Mouse (Mus musculus): ENCODE results near the gene Baiap2l1. TPM values are rescaled to one million over a fixed set of nuclear protein-coding genes. Genes with fewer than 3 reads are reported as not detected.
"Not testable (repeated sequence)": the region's sequence is repeated elsewhere in the genome, so short reads cannot be mapped to it uniquely, and the experiment has no call there.

The Baiap2l1 gene
- polyA plus RNA-seq, 1 experiment from 2014 or later: 27.4 TPM

DNA sequence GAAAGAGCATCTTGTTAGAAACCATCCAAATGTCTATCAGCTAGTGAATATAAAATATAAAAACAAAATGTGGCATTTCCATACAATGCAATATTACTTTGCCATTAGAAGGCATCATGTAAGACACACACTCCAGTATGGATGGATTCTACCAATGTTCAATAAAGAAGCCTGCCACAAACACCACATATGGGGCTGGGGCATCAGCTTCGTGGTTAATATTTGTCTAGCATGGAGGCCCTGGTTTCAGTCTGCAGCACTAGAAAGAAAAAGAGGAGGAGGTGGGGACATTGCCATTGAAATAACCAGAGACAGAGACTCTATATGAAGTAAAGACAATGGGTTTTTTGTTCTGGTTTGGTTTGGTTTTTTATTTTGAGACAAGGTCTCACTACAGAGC is 19.1 kb downstream of the Baiap2l1 start:
- Histone ChIP-seq H3K4me1 (replicated peaks) (peaks cover 12% of the 10 kb centered on the region; the same call in 1 of the 2 replicates), H3K4me3 (replicated peaks) (no peak overlapping the region), H3K27ac (0 out of 2 replicates have a peak overlapping the region, but pooled peaks have one; percentile 38), H3K27me3 (replicated peaks) (no peaks in the 10 kb centered on the region), H3K9ac (no peak overlapping the region), H3K36me3 (no peaks in the 10 kb centered on the region), H3K4me2 (replicated peaks) (0 out of 2 replicates have a peak overlapping the region, but pooled peaks have one; percentile 9), H3K9me3 (no peaks in the 10 kb centered on the region)
- WGBS: 30% methylated on average over 1 of the region's 1 CpGs
- ATAC-seq: peak; percentile 59; the same call in 1 of the 2 replicates

- not testable (repeated sequence) for H3K9me3 ChIP-seq; H3K4me3 ChIP-seq (replicated peaks); ATAC-seq; H3K9ac ChIP-seq; H3K4me1 ChIP-seq (replicated peaks); H3K27me3 ChIP-seq (replicated peaks); H3K27ac ChIP-seq; H3K36me3 ChIP-seq; H3K4me2 ChIP-seq (replicated peaks)
- 66% methylated on average over 6 of the region's 6 CpGs for WGBS
Observed at GRCm38 (mm10) chr5:144335357-144335756, 22.6 kb downstream of the Baiap2l1 start.

DNA sequence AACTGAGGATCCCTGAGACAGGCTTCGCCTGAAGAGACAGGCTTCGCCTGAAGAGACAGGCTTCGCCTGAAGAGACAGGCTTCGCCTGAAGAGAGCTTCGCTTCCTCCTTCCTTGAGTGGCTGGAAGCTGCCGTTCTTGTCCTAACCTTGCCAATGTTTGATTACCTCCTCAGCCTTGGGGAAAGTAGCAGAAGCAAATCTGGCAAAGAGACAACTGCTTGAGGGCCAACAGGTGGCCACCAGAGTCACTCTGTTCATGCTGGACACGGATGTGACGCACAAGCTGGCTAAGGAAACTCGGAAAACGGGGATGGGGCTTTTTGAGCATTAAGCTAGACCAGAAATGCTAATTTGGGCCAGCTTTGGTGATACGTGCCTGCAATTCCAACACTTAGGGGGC is 23.9 kb downstream of the Baiap2l1 start:
- 87% methylated on average over 11 of the region's 11 CpGs for WGBS
- no peaks in the 10 kb centered on the region for H3K9me3 ChIP-seq
- no peak overlapping the region for H3K27ac ChIP-seq
- ATAC-seq: no peak
- H3K27me3 ChIP-seq (replicated peaks): no peaks in the 10 kb centered on the region
- H3K4me2 ChIP-seq (replicated peaks): no peak overlapping the region
- no peaks in the 10 kb centered on the region for H3K36me3 ChIP-seq
- H3K4me1 ChIP-seq (replicated peaks): 0 out of 2 replicates have a peak, but pooled peaks cover 5% of the 10 kb centered on the region
- H3K4me3 ChIP-seq (replicated peaks): no peak overlapping the region
- no peak overlapping the region for H3K9ac ChIP-seq

DNA sequence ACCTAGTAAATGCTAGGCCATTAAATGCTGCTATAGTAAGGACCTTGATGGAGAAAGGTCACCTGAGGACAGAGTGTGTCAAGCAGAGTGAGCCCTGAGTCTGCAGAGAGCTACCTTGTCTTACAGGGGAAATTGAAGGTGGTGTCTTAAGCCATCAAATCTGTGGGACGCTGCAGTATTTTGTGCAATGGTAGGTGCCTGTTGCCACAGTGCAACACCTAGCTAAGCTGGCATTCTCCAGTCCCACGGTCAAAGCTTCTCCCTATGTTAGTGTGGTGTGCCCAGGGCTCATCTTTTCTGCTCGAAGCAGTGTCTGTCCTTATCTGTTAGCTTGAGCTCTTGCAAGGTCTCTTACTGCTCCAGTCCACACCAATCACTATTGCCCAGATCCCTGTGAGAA is 35.2 kb downstream of the Baiap2l1 start:
- H3K27me3 ChIP-seq (replicated peaks): no peaks in the 10 kb centered on the region
- no peak overlapping the region for H3K4me2 ChIP-seq (replicated peaks)
- WGBS: 84% methylated on average over 3 of the region's 3 CpGs
- no peaks in the 10 kb centered on the region for H3K36me3 ChIP-seq
- no peak overlapping the region for H3K27ac ChIP-seq
- H3K4me1 ChIP-seq (replicated peaks): peaks cover 14% of the 10 kb centered on the region
- H3K9ac ChIP-seq: no peak overlapping the region
- H3K4me3 ChIP-seq (replicated peaks): no peak overlapping the region
- ATAC-seq: no peak
- no peaks in the 10 kb centered on the region for H3K9me3 ChIP-seq

DNA sequence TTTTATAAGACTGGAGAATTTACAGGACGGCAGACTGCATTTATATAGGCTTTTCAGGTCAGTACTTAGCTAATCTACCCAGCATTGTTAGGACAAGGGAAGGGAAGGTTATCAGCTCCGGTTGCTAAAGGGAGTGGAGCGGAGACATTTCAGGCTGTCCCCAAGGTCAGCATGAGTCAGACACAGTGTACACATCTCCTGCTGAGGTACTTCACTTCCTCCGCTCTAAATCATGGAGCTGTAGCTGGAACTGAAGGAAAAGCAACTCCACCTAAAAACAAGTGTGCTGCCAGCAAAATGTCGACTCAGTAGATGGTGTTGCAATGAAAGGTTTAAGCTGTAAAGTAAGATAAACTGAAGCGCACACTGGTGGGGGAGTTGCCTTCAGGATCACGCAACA is 36.2 kb downstream of the Baiap2l1 start:
- no peak overlapping the region for H3K4me3 ChIP-seq (replicated peaks)
- no peak overlapping the region for H3K4me2 ChIP-seq (replicated peaks)
- H3K36me3 ChIP-seq: no peaks in the 10 kb centered on the region
- H3K9me3 ChIP-seq: no peaks in the 10 kb centered on the region
- no peaks in the 10 kb centered on the region for H3K27me3 ChIP-seq (replicated peaks)
- H3K9ac ChIP-seq: no peak overlapping the region
- ATAC-seq: peak; percentile 75
- 23% methylated on average over 7 of the region's 7 CpGs for WGBS
- peaks cover 16% of the 10 kb centered on the region for H3K4me1 ChIP-seq (replicated peaks)
- peak overlapping the region; percentile 22; the same call in 1 of the 2 replicates for H3K27ac ChIP-seq

GRCm38 (mm10) chr5:144318286-144318685 is 39.6 kb downstream of the Baiap2l1 start:
- Histone ChIP-seq H3K4me1 (replicated peaks) (peaks cover 31% of the 10 kb centered on the region), H3K27me3 (replicated peaks) (no peaks in the 10 kb centered on the region), H3K9ac (no peak overlapping the region), H3K27ac (peak overlapping the region; percentile 65), H3K9me3 (no peaks in the 10 kb centered on the region), H3K4me3 (replicated peaks) (no peak overlapping the region), H3K36me3 (no peaks in the 10 kb centered on the region), H3K4me2 (replicated peaks) (no peak overlapping the region)
- ATAC-seq: peak; percentile 11; the same call in 1 of the 2 replicates
- WGBS: 35% methylated on average over 6 of the region's 6 CpGs

- Histone ChIP-seq H3K36me3 (no peaks in the 10 kb centered on the region), H3K9me3 (no peaks in the 10 kb centered on the region), H3K4me1 (replicated peaks) (peaks cover 31% of the 10 kb centered on the region), H3K9ac (no peak overlapping the region), H3K4me2 (replicated peaks) (no peak overlapping the region), H3K27ac (peak overlapping the region; percentile 61), H3K27me3 (replicated peaks) (no peaks in the 10 kb centered on the region), H3K4me3 (replicated peaks) (no peak overlapping the region)
- 61% methylated on average over 8 of the region's 8 CpGs for WGBS
- peak; percentile 72 for ATAC-seq
Observed at GRCm38 (mm10) chr5:144317426-144317825, 40.5 kb downstream of the Baiap2l1 start.

DNA sequence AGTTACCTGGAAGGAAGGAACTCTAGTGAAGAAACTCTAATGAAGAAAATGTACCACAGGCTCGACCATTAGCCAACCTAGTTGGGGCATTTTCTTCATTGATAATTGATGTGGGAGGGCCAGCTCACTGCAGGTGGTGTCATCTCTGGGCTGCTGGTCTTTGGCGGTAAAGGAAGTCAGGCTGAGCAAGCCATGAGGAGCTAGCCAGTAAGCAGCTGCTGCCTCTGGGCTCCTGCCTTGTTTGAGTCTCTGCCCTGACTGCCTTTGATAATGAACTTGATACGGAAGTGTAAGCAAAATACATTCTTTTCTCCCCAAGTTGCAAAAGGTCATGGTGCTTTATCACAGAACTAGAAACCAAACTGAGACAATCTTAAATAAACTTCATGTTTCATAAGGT is 41.5 kb downstream of the Baiap2l1 start:
- WGBS: 67% methylated on average over 3 of the region's 3 CpGs
- Histone ChIP-seq H3K36me3 (no peaks in the 10 kb centered on the region), H3K27ac (no peak overlapping the region), H3K9ac (no peak overlapping the region), H3K4me2 (replicated peaks) (no peak overlapping the region), H3K9me3 (no peaks in the 10 kb centered on the region), H3K4me1 (replicated peaks) (peaks cover 34% of the 10 kb centered on the region), H3K27me3 (replicated peaks) (no peaks in the 10 kb centered on the region), H3K4me3 (replicated peaks) (no peak overlapping the region)
- ATAC-seq: no peak

GRCm38 (mm10) chr5:144314731-144315494 is 43.0 kb downstream of the Baiap2l1 start:
- H3K4me1 ChIP-seq (replicated peaks): peaks cover 34% of the 10 kb centered on the region
- H3K9ac ChIP-seq: no peak overlapping the region
- ATAC-seq: peak; percentile 60

GRCm38 (mm10) chr5:144313335-144313734 is 44.6 kb downstream of the Baiap2l1 start:
- WGBS: 25% methylated on average over 5 of the region's 5 CpGs
- Histone ChIP-seq H3K9ac (no peak overlapping the region), H3K27ac (peak overlapping the region; percentile 66), H3K27me3 (replicated peaks) (no peaks in the 10 kb centered on the region), H3K9me3 (no peaks in the 10 kb centered on the region), H3K36me3 (no peaks in the 10 kb centered on the region), H3K4me1 (replicated peaks) (peaks cover 28% of the 10 kb centered on the region), H3K4me3 (replicated peaks) (no peak overlapping the region), H3K4me2 (replicated peaks) (no peak overlapping the region)
- peak; percentile 10; the same call in 1 of the 2 replicates for ATAC-seq

More at GRCm38 (mm10) chr5:144314731-144315494, 43.0 kb downstream of the Baiap2l1 start:
- Histone ChIP-seq H3K4me2 (replicated peaks) (no peak overlapping the region), H3K27ac (peak overlapping the region; percentile 73), H3K4me3 (replicated peaks) (no peak overlapping the region), H3K36me3 (no peaks in the 10 kb centered on the region), H3K9me3 (no peaks in the 10 kb centered on the region), H3K27me3 (replicated peaks) (no peaks in the 10 kb centered on the region)
- 53% methylated on average over 12 of the region's 12 CpGs for WGBS

GRCm38 (mm10) chr5:144312183-144312582 is 45.7 kb downstream of the Baiap2l1 start:
- no peak overlapping the region for H3K4me3 ChIP-seq (replicated peaks)
- no peaks in the 10 kb centered on the region for H3K9me3 ChIP-seq
- 71% methylated on average over 7 of the region's 7 CpGs for WGBS
- no peaks in the 10 kb centered on the region for H3K27me3 ChIP-seq (replicated peaks)
- ATAC-seq: no peak
- no peak overlapping the region for H3K4me2 ChIP-seq (replicated peaks)
- H3K4me1 ChIP-seq (replicated peaks): peaks cover 21% of the 10 kb centered on the region
- H3K36me3 ChIP-seq: no peaks in the 10 kb centered on the region
- no peak overlapping the region for H3K9ac ChIP-seq
- H3K27ac ChIP-seq: no peak overlapping the region

GRCm38 (mm10) chr5:144308929-144309328 is 49.0 kb downstream of the Baiap2l1 start:
- Histone ChIP-seq H3K4me1 (replicated peaks) (peaks cover 8% of the 10 kb centered on the region; the same call in 1 of the 2 replicates), H3K27ac (no peak overlapping the region), H3K27me3 (replicated peaks) (no peaks in the 10 kb centered on the region), H3K4me2 (replicated peaks) (no peak overlapping the region), H3K36me3 (no peaks in the 10 kb centered on the region), H3K9ac (no peak overlapping the region), H3K9me3 (no peaks in the 10 kb centered on the region), H3K4me3 (replicated peaks) (no peak overlapping the region)
- WGBS: 76% methylated on average over 4 of the region's 4 CpGs
- no peak for ATAC-seq

- H3K27ac ChIP-seq: no peak overlapping the region
- no peaks in the 10 kb centered on the region for H3K9me3 ChIP-seq
- WGBS: 80% methylated on average over 2 of the region's 2 CpGs
- no peaks in the 10 kb centered on the region for H3K27me3 ChIP-seq (replicated peaks)
- H3K4me3 ChIP-seq (replicated peaks): no peak overlapping the region
- no peaks in the 10 kb centered on the region for H3K4me1 ChIP-seq (replicated peaks)
- H3K9ac ChIP-seq: no peak overlapping the region
- peak; percentile 69; the same call in 1 of the 2 replicates for ATAC-seq
- H3K36me3 ChIP-seq: no peaks in the 10 kb centered on the region
- no peak overlapping the region for H3K4me2 ChIP-seq (replicated peaks)
Observed at GRCm38 (mm10) chr5:144303071-144303470, 54.8 kb downstream of the Baiap2l1 start.

Measured in intestine, embryonic 15.5 days (tissue).